Mouse (Mus musculus) heart, adult 11 months (tissue): ENCODE data around the gene Adap2.

Source experiments
- DNase-seq: peaks from one replicate; pipeline ENCODE4 v3.0.0; 2022

Adap2 gene

DNA sequence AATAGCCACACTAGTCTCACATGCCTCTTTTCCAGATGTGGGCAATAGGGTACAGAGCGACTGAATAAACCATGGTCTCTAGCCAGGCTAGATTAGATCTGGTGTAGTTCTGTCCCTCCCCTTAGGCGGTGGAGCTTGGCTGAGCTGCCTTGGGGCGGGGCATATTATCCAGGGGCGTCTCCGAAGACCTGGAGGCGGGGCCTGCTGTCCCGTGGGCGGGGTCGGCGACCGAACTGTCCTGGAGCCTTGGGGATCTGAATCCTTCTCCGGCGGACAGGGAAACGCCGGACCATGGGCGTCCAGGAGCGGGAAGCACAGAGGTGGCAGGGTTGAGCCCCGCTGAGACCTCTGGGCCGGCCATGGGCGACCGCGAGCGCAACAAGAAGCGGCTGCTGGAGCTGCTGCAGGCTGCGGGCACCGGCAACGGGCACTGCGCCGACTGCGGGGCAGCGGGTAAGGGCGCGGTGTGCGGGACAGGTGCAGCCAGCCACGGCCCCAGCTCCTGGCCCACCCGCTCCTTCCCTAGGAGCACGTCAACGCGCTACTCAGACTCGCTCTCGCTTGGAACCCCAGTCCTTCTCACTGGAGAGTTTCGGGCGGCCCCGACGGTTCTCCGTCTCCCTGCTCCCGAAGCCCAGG, at the start of gene Adap2:
Gene Adap2 (plus strand): TSS at position 249 of the 639 bp plus-strand sequence.
- peak; percentile 99 for DNase-seq

DNA sequence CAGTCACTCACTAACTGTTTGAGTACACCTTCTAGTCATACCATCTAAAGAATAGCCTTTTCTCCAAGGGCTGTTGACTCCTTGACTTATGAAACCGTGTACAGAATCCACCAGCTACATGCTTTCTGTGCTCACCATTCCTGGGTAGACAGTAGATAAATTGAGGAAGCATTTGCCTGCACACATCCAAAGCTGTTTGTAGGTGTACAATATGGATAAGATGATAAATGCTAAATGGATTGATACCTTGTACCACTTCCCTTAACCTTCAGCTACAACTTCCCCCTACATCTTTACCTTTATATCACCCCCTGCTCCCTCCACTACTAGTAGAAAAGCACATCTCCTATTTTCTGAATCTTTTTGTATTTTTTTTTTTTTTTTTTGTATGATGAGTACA, 49.5 kb upstream of the Adap2 start:
- DNase-seq: no peak

DNA sequence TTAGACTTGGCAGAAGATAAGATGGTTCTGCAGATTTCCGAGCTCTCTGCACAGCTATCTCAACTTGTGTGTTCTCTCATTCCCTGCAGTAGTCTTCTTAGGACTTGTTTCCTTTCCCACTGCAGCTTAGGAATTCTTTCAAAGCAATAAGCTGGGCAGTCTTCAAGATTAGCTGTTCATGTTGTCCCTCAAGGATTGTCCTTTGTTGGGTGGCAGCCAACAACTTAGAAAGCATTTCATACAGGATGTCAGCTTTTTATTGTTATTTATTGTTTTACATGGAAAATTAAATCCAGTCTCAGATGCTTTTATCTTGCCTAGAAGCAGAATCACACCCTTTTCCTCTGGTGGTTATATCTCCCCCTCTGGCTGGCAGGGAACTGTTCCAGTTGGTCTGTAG, 37.5 kb upstream of the Adap2 start:
- no peak for DNase-seq

DNA sequence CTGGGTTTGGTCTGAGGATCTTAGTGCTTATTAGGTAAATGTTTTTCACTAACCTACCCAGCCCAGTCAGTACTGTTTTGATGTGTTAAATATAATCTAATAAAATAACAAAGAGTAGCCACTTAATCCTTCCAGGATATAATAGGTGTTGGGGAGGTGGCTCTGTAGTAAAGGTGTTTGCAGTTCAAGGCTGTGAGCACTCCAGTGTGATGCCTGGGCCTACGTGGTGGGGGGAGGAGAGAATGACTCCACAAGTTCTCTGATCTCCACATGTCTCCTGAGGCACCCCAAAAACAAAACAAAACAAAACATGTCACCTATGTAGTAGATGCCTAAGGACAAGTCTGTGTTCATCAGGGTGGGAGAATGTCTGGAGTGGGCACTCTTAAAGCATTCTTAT, 21.9 kb upstream of the Adap2 start:
- no peak for DNase-seq

- DNase-seq: no peak
These were observed 19.2 kb upstream of the Adap2 start for GRCm38 (mm10) chr11:80134744-80135143.

DNA sequence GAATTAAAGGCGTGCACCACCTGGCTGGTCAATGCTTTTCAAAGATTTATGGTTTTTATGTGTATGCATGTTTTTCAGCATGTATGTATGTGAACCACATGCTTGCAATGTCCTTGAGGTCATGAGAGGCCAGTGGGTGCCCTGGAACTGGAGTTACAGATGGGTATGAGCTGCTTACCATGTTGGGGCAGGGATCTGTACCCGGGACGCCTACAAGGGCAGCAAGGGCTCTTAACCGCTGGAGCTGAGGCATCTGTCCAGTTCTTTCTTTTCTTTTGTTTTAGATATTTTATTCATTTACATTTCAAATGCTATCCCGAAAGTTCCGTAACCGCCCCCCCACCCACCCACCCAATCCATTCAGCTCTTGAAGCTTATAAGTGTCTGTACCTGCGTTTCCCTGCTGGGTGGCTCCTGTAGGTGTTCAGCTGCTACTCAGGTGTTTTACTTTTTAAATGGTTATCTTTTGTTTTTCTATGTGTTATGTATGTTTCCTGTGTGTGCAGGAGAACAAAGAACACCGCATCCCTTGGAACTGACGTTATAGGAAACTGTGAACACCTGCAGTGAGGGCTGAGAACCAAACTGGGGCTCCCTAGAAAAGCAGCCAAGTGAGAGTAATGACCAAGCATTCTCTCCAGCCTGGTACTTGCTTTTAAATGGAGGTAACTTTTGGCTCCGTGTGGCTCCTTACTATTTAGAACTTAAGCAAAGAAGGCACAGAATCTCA, 17.8 kb upstream of the Adap2 start:
- DNase-seq: peak; percentile 48

DNA sequence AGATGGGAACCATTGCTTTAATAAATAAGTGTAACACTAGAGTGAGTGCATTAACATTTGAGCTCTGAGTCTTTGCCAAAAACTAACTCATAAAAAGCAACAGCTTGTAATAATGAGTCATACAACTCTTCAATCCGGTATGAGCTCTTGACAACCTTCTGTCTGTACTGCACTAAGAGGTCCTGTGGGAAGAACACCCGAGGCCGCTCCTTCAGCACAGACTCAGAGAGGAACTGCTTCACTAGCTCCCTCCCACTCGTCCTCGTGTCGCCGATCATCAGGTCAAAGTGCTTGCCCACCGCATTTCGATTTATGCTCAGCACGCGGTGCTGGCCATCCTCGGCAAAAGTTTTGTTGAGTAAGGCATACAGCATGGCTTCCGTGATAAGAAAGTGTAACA, 17.1 kb upstream of the Adap2 start:
- DNase-seq: peak; percentile 81

- DNase-seq: peak; percentile 17
These were observed 16.1 kb upstream of the Adap2 start for GRCm38 (mm10) chr11:80137773-80138172.

GRCm38 (mm10) chr11:80141825-80142521, 11.9 kb upstream of the Adap2 start, which contains the start of gene Tefm:
Gene Tefm (minus strand): TSS chr11:80142175.
- peak; percentile 97 for DNase-seq

- peak; percentile 87 for DNase-seq
These were observed 11.0 kb upstream of the Adap2 start for GRCm38 (mm10) chr11:80142872-80143271.

- peak; percentile 93 for DNase-seq
These were observed 8.1 kb upstream of the Adap2 start for GRCm38 (mm10) chr11:80145787-80146275.

DNA sequence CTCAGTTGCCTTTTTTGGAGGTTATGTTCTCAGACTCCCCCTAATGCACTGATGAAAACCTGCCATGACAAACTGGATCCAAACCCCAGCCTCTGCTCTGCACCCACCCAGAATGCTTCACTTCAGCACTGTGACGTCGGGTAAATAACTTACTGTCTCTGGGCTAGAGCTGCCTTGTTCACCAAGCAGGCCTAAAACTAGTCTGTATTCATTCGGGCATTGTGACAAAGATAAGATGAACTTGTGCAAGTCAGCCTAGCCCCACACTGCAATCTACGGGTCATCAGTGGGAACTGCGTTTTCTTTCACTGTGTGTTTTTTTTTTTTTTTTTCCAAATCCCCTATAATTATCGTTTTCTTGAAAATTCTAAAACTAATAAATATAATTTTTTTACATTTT, 6.2 kb upstream of the Adap2 start:
- DNase-seq: peak; percentile 97

DNA sequence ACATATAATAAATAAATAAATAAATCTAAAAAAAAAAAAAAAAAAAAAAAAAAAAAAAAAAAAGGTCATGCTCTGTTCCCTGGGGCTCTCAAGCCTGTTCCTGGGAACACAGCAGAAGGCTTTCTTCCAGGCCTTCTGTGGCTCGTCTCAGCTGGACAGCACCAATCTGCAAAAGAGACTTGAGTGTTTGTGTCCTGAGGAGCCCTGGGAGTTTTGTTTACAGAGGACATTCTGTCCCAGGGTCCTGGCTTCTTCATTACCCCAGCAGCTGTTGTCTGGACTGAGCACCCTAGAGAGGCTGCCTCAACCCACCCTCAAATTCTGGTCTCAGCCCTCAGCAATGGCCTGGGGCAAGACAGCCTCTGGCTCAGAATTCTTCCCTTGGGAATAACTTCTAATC, 5.6 kb upstream of the Adap2 start:
- peak; percentile 99 for DNase-seq

GRCm38 (mm10) chr11:80148974-80149373, 4.9 kb upstream of the Adap2 start:
- DNase-seq: peak; percentile 34

DNA sequence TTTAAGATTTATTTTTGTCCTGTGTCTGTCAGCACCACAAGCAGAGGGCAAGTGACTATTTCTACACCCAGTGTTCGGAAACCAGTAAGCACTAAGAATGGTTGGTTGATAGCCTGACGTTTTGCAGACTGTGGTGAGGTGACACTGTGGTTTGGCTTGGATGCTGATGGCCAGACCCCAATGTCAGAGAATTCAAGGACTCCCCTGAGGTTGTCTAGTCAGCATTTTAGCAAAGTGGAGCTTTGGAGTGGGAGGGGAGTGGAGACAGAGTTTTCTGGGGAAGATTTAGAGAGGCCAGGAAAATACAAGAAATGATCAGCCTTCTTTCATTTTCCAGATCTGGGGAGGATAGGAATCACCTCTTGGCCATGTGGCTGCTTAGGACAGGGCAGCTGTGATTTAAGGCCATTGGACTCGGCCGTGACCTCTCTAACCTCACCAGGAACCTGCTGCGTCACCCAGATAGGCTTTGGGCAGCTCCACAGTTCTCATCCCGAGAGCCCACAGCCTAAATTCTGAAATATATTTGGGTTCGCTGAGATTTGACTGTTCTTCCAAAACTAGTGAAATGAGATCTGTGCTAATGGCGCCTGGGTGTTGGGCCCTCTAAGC, 4.4 kb upstream of the Adap2 start:
- peak; percentile 94 for DNase-seq

DNA sequence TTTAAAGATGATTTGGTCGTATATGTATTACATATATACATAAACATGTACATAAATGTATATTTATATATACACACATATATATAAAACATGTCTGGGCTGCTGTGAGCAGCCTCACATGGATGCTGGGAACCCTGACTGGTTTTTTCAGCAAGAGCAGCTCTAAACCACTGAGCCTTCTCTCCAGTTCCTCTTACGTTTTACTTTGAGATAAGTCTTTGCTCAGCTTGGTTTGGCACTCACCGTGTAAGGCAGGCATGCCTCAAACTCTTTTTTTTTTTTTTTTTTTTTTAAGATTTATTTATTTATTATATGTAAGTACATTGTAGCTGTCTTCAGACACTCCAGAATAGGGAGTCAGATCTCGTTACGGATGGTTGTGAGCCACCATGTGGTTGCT, 3.3 kb upstream of the Adap2 start:
- DNase-seq: peak; percentile 44

DNA sequence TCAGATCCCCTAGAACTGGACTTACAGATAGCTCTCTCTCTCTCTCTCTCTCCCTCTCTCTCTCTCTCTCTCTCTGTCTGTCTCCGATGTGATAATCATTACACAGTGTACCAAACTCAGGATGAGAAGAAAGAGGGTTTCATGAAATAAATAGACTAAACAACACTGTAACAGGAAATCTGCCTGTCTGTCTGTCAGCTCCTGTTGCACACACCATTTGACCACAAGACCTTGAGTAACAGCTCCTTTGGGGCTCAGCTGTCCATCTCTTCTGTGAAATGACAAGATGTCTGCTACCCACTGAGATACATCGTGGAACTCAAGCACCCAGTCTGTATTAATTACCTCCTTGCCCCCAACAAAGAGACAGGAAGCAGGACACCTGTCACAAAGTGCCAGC, 2.4 kb upstream of the Adap2 start:
- DNase-seq: peak; percentile 72

- peak; percentile 98 for DNase-seq
These were observed 1.5 kb upstream of the Adap2 start for GRCm38 (mm10) chr11:80152376-80152775.

DNA sequence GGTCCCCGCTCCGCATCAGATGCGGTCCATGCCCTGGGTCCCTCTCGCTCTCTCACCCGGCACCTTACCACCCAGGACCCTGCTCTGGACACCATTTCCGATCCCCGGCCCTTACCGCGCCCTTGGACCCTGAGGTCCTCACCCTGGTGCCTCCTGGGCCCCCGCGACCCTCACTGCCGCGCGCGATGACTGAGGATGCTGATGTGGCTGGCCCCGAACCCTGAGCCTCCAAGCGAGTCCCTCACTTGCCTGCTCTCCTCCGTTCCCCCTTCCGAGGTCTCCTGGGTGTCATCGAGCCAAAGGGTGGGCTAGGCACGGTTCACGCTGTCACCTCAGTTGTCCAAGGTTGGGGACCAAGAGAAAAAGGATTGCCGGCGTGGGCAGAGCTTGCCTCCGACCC, 596 bp downstream of the Adap2 start:
- DNase-seq: peak; percentile 95

DNA sequence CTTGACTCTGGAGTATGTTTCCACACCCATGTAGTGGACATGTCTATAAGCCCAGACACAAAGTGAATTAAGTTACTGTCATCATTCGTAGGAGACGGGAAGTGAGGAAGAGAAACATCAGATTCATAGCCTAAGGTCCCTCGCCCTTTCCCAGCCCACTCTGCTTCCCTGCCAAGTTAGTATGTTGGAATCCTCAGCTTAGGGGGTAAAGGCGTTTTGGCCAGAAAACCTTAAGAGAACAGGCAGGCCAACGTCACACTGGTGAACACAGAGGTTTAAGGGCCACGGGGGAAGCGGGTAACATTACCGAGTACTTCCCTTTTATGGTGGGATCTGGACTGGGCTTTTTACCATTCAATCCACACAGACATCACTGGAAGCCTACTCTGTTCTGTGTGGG, 1.6 kb downstream of the Adap2 start:
- peak; percentile 92 for DNase-seq

GRCm38 (mm10) chr11:80155961-80156360, 2.1 kb downstream of the Adap2 start:
- peak; percentile 96 for DNase-seq

DNA sequence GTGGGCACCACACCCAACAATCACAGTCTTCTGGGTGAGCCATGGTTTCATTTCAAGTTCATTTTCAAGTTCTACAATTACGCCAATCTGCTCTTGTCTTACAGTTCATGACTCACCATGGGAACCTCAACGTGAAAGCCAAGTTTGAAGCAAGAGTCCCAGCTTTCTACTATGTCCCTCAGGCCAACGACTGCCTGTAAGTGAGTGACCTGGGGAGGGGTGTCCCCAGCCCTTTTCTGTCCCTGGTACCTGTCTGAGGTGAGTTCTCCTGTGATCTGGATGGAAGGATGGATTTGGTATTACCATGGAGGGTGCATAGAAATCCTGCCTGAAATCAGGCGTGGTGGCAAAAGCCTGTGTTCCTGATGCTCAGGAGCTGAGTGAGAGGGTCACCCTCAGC, 2.9 kb downstream of the Adap2 start:
- peak; percentile 92 for DNase-seq

- peak; percentile 74 for DNase-seq
These were observed 5.1 kb downstream of the Adap2 start for GRCm38 (mm10) chr11:80159018-80159417.
